Mouse (Mus musculus): ENCODE measurements around the gene Prss50.

- TF ChIP-seq CTCF (IDR thresholded peaks at IDR 0.05; ENCODE audit: low read depth) (no peak), EP300 (IDR thresholded peaks at IDR 0.05; ENCODE audit: low read depth) (no peak)
Measured at GRCm38 (mm10) chr9:110855903-110856302, 1.9 kb upstream of the Prss50 start.
